Mouse (Mus musculus): ENCODE data around the gene Zbtb8a.

The Zbtb8a gene

DNA sequence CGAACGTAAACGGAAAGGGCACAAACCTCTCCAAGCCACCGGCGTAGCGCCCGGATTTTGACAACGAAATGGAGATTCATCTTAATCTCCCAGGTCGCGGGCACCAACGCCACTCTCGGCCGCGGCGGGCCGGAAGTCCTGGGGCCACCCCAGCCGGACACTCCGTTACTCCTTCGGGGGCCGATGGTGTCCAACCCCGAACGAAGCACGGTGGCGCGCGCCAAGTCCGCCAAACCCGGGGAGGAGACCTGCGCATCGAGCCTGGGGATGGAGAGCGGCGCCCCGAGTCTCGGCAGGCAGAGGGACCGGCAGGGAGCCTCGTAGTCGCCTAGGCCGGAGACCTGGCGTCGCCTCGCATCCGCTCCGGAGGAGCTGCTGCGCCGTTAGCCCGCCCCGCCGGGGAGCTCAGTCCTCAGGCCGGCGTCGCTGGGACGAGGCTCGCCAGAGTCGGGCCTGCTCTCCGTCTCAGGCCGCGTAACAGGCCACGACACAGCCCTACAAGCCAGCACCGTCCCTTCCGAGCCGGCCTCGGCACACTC lies 43.2 kb downstream of the Zbtb8a start:
- no peak for DNase-seq (ENCODE audit: low spot score in 2 of 2)

DNA sequence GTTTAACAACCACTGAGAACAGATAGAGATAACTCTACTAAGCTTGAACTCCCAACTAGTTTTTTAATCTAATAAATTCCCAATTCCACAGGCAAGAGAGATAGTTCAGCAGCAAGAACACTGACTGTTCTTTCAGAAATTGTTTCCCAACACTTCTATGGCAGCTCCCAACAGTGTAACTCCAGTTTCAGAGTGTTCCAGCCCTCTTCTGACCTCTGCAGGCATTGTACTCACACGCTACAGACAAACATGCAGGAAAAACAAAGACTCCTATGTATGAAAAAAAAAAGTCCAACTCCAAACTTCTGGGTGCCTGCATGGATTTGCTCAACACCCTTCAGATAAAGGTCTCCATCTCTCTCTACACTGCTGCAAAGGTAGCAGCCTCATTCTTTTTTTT lies 45.1 kb downstream of the Zbtb8a start:
- no peak for DNase-seq (ENCODE audit: low spot score in 2 of 2)

DNA sequence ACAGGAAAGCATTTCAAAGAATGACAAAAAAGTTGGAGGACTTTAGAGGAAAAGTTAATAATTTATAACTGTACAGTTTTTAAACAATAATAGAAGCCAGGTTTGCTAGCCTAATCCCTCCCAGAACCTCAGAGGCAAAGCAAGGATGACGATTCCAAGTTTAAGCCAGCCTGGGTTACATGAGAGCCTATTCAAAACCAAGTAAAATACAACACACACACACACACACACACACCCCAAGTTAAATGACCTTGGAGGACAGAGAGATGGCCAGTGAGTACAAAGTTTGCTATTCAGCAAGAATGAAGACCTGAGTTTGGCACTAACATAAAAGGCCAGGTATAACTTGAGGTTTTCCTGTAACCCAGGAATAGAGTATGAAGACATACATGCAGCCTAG lies 51.7 kb downstream of the Zbtb8a start:
- DNase-seq (ENCODE audit: low spot score in 2 of 2) = no peak

DNA sequence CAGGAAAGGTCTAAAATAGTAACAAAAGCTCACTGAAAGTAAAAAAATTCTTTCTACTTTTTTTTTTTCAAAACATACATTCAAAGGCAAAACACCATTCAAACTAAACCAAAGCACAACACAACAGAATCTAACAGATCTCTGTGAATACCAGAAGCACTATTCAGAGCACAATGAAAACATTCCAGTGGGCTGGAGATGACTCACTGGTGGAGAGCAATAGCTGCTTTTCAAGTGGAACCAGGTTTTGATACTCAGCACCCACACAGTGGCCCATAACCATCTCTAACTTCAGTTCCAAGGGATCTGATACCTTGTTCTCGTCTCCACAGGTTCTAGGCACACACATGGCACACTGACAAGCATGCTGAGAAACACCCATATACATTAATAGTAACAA lies 53.2 kb downstream of the Zbtb8a start:
- DNase-seq (ENCODE audit: low spot score in 2 of 2) = no peak

DNA sequence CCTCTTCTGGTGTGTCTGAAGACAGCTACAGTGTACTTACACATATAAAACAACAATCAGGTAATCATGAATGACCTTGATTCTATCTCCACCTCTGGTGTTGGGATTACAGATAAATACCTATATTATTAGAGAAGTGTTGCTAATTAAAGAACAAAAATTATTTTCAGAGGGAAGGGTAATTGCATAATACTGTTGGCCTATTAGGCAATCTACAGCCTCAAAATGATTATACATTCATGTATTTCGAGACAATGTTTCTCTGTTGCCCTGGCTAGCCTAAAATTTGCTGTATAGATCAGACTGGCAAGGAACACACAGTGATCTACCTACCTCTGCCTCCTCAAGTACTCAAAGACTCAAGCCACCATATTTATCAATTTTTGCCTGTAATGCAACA lies 54.4 kb downstream of the Zbtb8a start:
- DNase-seq (ENCODE audit: low spot score in 2 of 2) = no peak

GRCm38 (mm10) chr4:129322042-129322441 lies 55.9 kb downstream of the Zbtb8a start:
- no peak for DNase-seq (ENCODE audit: low spot score in 2 of 2)

- no peak for DNase-seq (ENCODE audit: low spot score in 2 of 2)
These were observed 57.0 kb downstream of the Zbtb8a start for GRCm38 (mm10) chr4:129320876-129321275.

- no peak for DNase-seq (ENCODE audit: low spot score in 2 of 2)
These were observed 64.0 kb downstream of the Zbtb8a start for GRCm38 (mm10) chr4:129313886-129314285.

- no peak for DNase-seq (ENCODE audit: low spot score in 2 of 2)
These were observed 70.0 kb downstream of the Zbtb8a start for GRCm38 (mm10) chr4:129307936-129308335.

GRCm38 (mm10) chr4:129304306-129304705 lies 73.6 kb downstream of the Zbtb8a start:
- DNase-seq (ENCODE audit: low spot score in 2 of 2) = no peak

- DNase-seq (ENCODE audit: low spot score in 2 of 2) = no peak
These were observed 74.1 kb downstream of the Zbtb8a start for GRCm38 (mm10) chr4:129303816-129304215.
